Mouse (Mus musculus) heart, embryonic 15.5 days (tissue): ENCODE measurements around the gene Atpaf1. TPM values are rescaled to one million over a fixed set of nuclear protein-coding genes. Genes with fewer than 3 reads are reported as not detected.

Source experiments
- ATAC-seq: fragments of 200-750 bp; cut with Nextera tagmentation; replicated peaks from 2 replicates; pipeline ENCODE4 v1.8.0; 2017; ENCODE audit warnings: low read depth, moderate TSS enrichment; ENCODE audit not compliant: insufficient number of reproducible peaks, insufficient read depth, low FRiP score
- H3K27ac ChIP-seq: fragments of 300-500 bp; sonication (generic); 2 replicates; pipeline ENCODE4 v1.5.1; 2015; ENCODE audit warnings: mild to moderate bottlenecking, inconsistent platforms
- H3K27me3 ChIP-seq: fragments of 300-500 bp; sonication (generic); 2 replicates; pipeline ENCODE4 v1.6.1; 2015; ENCODE audit warnings: inconsistent platforms
- H3K36me3 ChIP-seq: fragments of 300-500 bp; sonication (generic); 2 replicates; pipeline ENCODE4 v1.6.1; 2015; ENCODE audit warnings: mild to moderate bottlenecking, inconsistent platforms
- H3K4me1 ChIP-seq: fragments of 300-500 bp; sonication (generic); replicated peaks from 2 replicates; pipeline ENCODE4 v1.6.1; 2015; ENCODE audit warnings: inconsistent platforms
- H3K4me2 ChIP-seq: fragments of 300-500 bp; sonication (generic); 2 replicates; pipeline ENCODE4 v1.6.1; 2015; ENCODE audit warnings: inconsistent platforms, mild to moderate bottlenecking, moderate library complexity
- H3K4me3 ChIP-seq: fragments of 300-500 bp; sonication (generic); 2 replicates; pipeline ENCODE4 v1.5.1; 2015; ENCODE audit warnings: mild to moderate bottlenecking, inconsistent platforms
- H3K9ac ChIP-seq: fragments of 300-500 bp; sonication (generic); 2 replicates; pipeline ENCODE4 v1.6.1; 2015; ENCODE audit warnings: mild to moderate bottlenecking, inconsistent platforms
- H3K9me3 ChIP-seq: fragments of 300-500 bp; sonication (generic); replicated peaks from 2 replicates; pipeline ENCODE4 v1.6.1; 2016; ENCODE audit warnings: inconsistent platforms
- WGBS: fragments of 180-500 bp; shearing (Covaris S2); methylation state at CpG from one replicate; pipeline ENCODE4 v1.1.7; 2015; ENCODE audit warnings: mixed read lengths; 5-methylcytosine and 5-hydroxymethylcytosine counted together
- polyA plus RNA-seq: library from polyadenylated mRNA; unstranded; fragments of >200 nt; fragmentation: Nextera tagmentation; extraction: Ambion mirVana; gene quantifications from 2 replicates; pipeline ENCODE4 v1.2.1, GENCODE M21; 2015

The Atpaf1 gene
- polyA plus RNA-seq, 1 experiment from 2014 or later = 69.3 TPM

- peaks cover 33% of the 10 kb centered on the region for H3K4me1 ChIP-seq
- H3K27me3 ChIP-seq = no peaks in the 10 kb centered on the region
- H3K9ac ChIP-seq = no peak overlapping the region
- no peaks in the 10 kb centered on the region for H3K9me3 ChIP-seq
- H3K4me2 ChIP-seq = no peak overlapping the region
- no peak overlapping the region for H3K27ac ChIP-seq
- ATAC-seq = peak; percentile 66
- peaks cover 18% of the 10 kb centered on the region; the same call in 1 of the 2 replicates for H3K36me3 ChIP-seq
- 39% methylated on average over 8 of the region's 8 CpGs for WGBS
- no peak overlapping the region for H3K4me3 ChIP-seq
Observed at GRCm38 (mm10) chr4:115848990-115849677, 64.5 kb downstream of the Atpaf1 start.

- Histone ChIP-seq H3K9ac (no peak overlapping the region), H3K9me3 (no peaks in the 10 kb centered on the region), H3K27ac (no peak overlapping the region), H3K27me3 (no peaks in the 10 kb centered on the region), H3K4me2 (no peak overlapping the region), H3K4me3 (no peak overlapping the region), H3K4me1 (peaks cover 33% of the 10 kb centered on the region), H3K36me3 (peaks cover 18% of the 10 kb centered on the region; the same call in 1 of the 2 replicates)
- ATAC-seq = no peak
- 69% methylated on average over 2 of the region's 2 CpGs for WGBS
Observed at GRCm38 (mm10) chr4:115850111-115850510, 65.5 kb downstream of the Atpaf1 start.

- Histone ChIP-seq H3K9ac (no peak overlapping the region), H3K4me2 (no peak overlapping the region), H3K36me3 (peaks cover 18% of the 10 kb centered on the region; the same call in 1 of the 2 replicates), H3K27ac (no peak overlapping the region), H3K4me3 (no peak overlapping the region), H3K4me1 (peaks cover 33% of the 10 kb centered on the region), H3K27me3 (no peaks in the 10 kb centered on the region), H3K9me3 (no peaks in the 10 kb centered on the region)
- WGBS = 58% methylated on average over 2 of the region's 2 CpGs
- ATAC-seq = no peak
Observed at GRCm38 (mm10) chr4:115850631-115851030, 66.0 kb downstream of the Atpaf1 start.

- no peak for ATAC-seq
- 60% methylated on average over 6 of the region's 6 CpGs for WGBS
- Histone ChIP-seq H3K9ac (no peak overlapping the region), H3K4me3 (no peak overlapping the region), H3K9me3 (no peaks in the 10 kb centered on the region), H3K4me1 (peaks cover 33% of the 10 kb centered on the region), H3K27me3 (no peaks in the 10 kb centered on the region), H3K27ac (no peak overlapping the region), H3K36me3 (peaks cover 18% of the 10 kb centered on the region; the same call in 1 of the 2 replicates), H3K4me2 (no peak overlapping the region)
Observed at GRCm38 (mm10) chr4:115851569-115851968, 67.0 kb downstream of the Atpaf1 start.

- Histone ChIP-seq H3K9ac (no peak overlapping the region), H3K36me3 (peaks cover 27% of the 10 kb centered on the region; the same call in 1 of the 2 replicates), H3K9me3 (no peaks in the 10 kb centered on the region), H3K27ac (no peak overlapping the region), H3K4me3 (no peak overlapping the region), H3K4me2 (no peak overlapping the region), H3K4me1 (peaks cover 6% of the 10 kb centered on the region; the same call in 1 of the 2 replicates), H3K27me3 (no peaks in the 10 kb centered on the region)
- 54% methylated on average over 6 of the region's 6 CpGs for WGBS
- 0 out of 2 replicates have a peak, but pooled peaks have one; percentile 23 for ATAC-seq
Observed at GRCm38 (mm10) chr4:115855100-115855499, 70.5 kb downstream of the Atpaf1 start.

- Histone ChIP-seq H3K4me1 (peaks cover 5% of the 10 kb centered on the region; the same call in 1 of the 2 replicates), H3K9ac (no peak overlapping the region), H3K27me3 (no peaks in the 10 kb centered on the region), H3K27ac (no peak overlapping the region), H3K9me3 (no peaks in the 10 kb centered on the region), H3K4me2 (no peak overlapping the region), H3K36me3 (peaks cover 22% of the 10 kb centered on the region; the same call in 1 of the 2 replicates), H3K4me3 (no peak overlapping the region)
- no peak for ATAC-seq
- 54% methylated on average over 4 of the region's 4 CpGs for WGBS
Observed at GRCm38 (mm10) chr4:115855609-115856008, 71.0 kb downstream of the Atpaf1 start.

GRCm38 (mm10) chr4:115856282-115856681 lies 71.7 kb downstream of the Atpaf1 start:
- Histone ChIP-seq H3K4me2 (no peak overlapping the region), H3K9ac (no peak overlapping the region), H3K27me3 (no peaks in the 10 kb centered on the region), H3K9me3 (no peaks in the 10 kb centered on the region), H3K27ac (no peak overlapping the region), H3K4me3 (no peak overlapping the region), H3K4me1 (peaks cover 5% of the 10 kb centered on the region; the same call in 1 of the 2 replicates), H3K36me3 (peaks cover 17% of the 10 kb centered on the region; the same call in 1 of the 2 replicates)
- no peak for ATAC-seq
- 61% methylated on average over 4 of the region's 4 CpGs for WGBS

GRCm38 (mm10) chr4:115857293-115857883 lies 72.8 kb downstream of the Atpaf1 start:
- H3K27me3 ChIP-seq = no peaks in the 10 kb centered on the region
- no peak for ATAC-seq
- no peak overlapping the region for H3K9ac ChIP-seq
- H3K27ac ChIP-seq = no peak overlapping the region
- no peaks in the 10 kb centered on the region for H3K9me3 ChIP-seq
- H3K4me2 ChIP-seq = no peak overlapping the region
- 61% methylated on average over 9 of the region's 9 CpGs for WGBS
- H3K4me3 ChIP-seq = no peak overlapping the region
- peaks cover 9% of the 10 kb centered on the region; the same call in 1 of the 2 replicates for H3K36me3 ChIP-seq
- no peaks in the 10 kb centered on the region; the same call in 1 of the 2 replicates for H3K4me1 ChIP-seq

GRCm38 (mm10) chr4:115863352-115863751 lies 78.7 kb downstream of the Atpaf1 start:
- no peak overlapping the region for H3K27ac ChIP-seq
- no peaks in the 10 kb centered on the region for H3K27me3 ChIP-seq
- H3K4me1 ChIP-seq = no peaks in the 10 kb centered on the region
- no peak overlapping the region for H3K9ac ChIP-seq
- no peak for ATAC-seq
- no peak overlapping the region for H3K4me2 ChIP-seq
- 79% methylated on average over 7 of the region's 7 CpGs for WGBS
- peaks cover 24% of the 10 kb centered on the region for H3K36me3 ChIP-seq
- H3K4me3 ChIP-seq = no peak overlapping the region
- H3K9me3 ChIP-seq = no peaks in the 10 kb centered on the region

GRCm38 (mm10) chr4:115863880-115864279 lies 79.3 kb downstream of the Atpaf1 start:
- ATAC-seq = no peak
- WGBS = 66% methylated on average over 10 of the region's 10 CpGs
- Histone ChIP-seq H3K36me3 (peaks cover 24% of the 10 kb centered on the region), H3K27me3 (no peaks in the 10 kb centered on the region), H3K9ac (no peak overlapping the region), H3K4me3 (no peak overlapping the region), H3K4me2 (no peak overlapping the region), H3K4me1 (no peaks in the 10 kb centered on the region), H3K27ac (no peak overlapping the region), H3K9me3 (no peaks in the 10 kb centered on the region)
